Mouse (Mus musculus) thymus, postnatal 4 days (tissue): ENCODE results near the gene Ptpn22.
"Not testable (repeated sequence)": the region's sequence is repeated elsewhere in the genome, so short reads cannot be mapped to it uniquely, and the experiment has no call there.

Source experiments
- DNase-seq: peaks from one replicate; pipeline ENCODE4 v3.0.0; 2021

Gene Ptpn22

GRCm38 (mm10) chr3:103858881-103859801, at the start of gene Ptpn22:
Gene Ptpn22 (plus strand): TSS chr3:103859795.
- peak; percentile 63 for DNase-seq

- DNase-seq = no peak
Measured at GRCm38 (mm10) chr3:103809799-103810150, 49.8 kb upstream of the Ptpn22 start.

GRCm38 (mm10) chr3:103810967-103811366, 48.6 kb upstream of the Ptpn22 start:
- no peak for DNase-seq

GRCm38 (mm10) chr3:103827548-103827947, 32.0 kb upstream of the Ptpn22 start:
- DNase-seq = peak; percentile 21

- no peak for DNase-seq
Measured at GRCm38 (mm10) chr3:103829036-103829435, 30.6 kb upstream of the Ptpn22 start.

- DNase-seq = not testable (repeated sequence)
Measured at GRCm38 (mm10) chr3:103830681-103831080, 28.9 kb upstream of the Ptpn22 start.

GRCm38 (mm10) chr3:103831146-103831545, 28.4 kb upstream of the Ptpn22 start:
- no peak for DNase-seq

- DNase-seq = no peak
Measured at GRCm38 (mm10) chr3:103832426-103832825, 27.2 kb upstream of the Ptpn22 start, which contains the start of gene Bcl2l15. Gene Bcl2l15 (plus strand): TSS chr3:103832601.

GRCm38 (mm10) chr3:103834001-103834400, 25.6 kb upstream of the Ptpn22 start:
- no peak for DNase-seq

GRCm38 (mm10) chr3:103835272-103835950, 24.2 kb upstream of the Ptpn22 start:
- no peak for DNase-seq

- no peak for DNase-seq
Measured at GRCm38 (mm10) chr3:103835951-103836310, 23.7 kb upstream of the Ptpn22 start.

- DNase-seq = no peak
Measured at GRCm38 (mm10) chr3:103836453-103836852, 23.1 kb upstream of the Ptpn22 start.

- DNase-seq = no peak
Measured at GRCm38 (mm10) chr3:103839711-103840110, 19.9 kb upstream of the Ptpn22 start.

GRCm38 (mm10) chr3:103840195-103840594, 19.4 kb upstream of the Ptpn22 start:
- not testable (repeated sequence) for DNase-seq

GRCm38 (mm10) chr3:103840946-103841345, 18.6 kb upstream of the Ptpn22 start:
- not testable (repeated sequence) for DNase-seq

GRCm38 (mm10) chr3:103850644-103851363, 8.8 kb upstream of the Ptpn22 start:
- no peak for DNase-seq

- no peak for DNase-seq
Measured at GRCm38 (mm10) chr3:103851481-103851880, 8.1 kb upstream of the Ptpn22 start.

GRCm38 (mm10) chr3:103851882-103852281, 7.7 kb upstream of the Ptpn22 start:
- no peak for DNase-seq

- peak; percentile 92 for DNase-seq
Measured at GRCm38 (mm10) chr3:103852565-103853299, 6.9 kb upstream of the Ptpn22 start.

- DNase-seq = no peak
Measured at GRCm38 (mm10) chr3:103853804-103854203, 5.8 kb upstream of the Ptpn22 start.

GRCm38 (mm10) chr3:103857036-103857805, 2.4 kb upstream of the Ptpn22 start:
- DNase-seq = no peak
